ENCODE assay signal across 9 mouse cellular contexts in genomic region chr5:150196211-150196585, GRCm38 (mm10).
DNase-seq lines count a peak whose midpoint lies in the region; ATAC-seq lines count a peak whose summit lies in the region.
"Had no signal": no experiment of that assay in that cellular context is flagged by ENCODE, and none has a peak within 500 bp of the region (broad histone marks: within the 10 kb centered on the region; RNA-seq: fewer than 3 reads in every experiment).

No protein-coding gene starts in this region.

- H3K4me1 ChIP-seq in embryonic facial prominence, embryonic 13.5 days: peaks cover 22% of the 10 kb centered on the region
- peaks cover 28% of the 10 kb centered on the region for H3K4me1 ChIP-seq in heart, embryonic 13.5 days
- peaks cover 4% of the 10 kb centered on the region; the same call in 1 of the 2 replicates for H3K4me1 ChIP-seq in kidney, embryonic 14.5 days (ENCODE audit: control insufficient read depth, insufficient read depth, low read length)

- H3K9me3 ChIP-seq in embryonic facial prominence, embryonic 13.5 days: no peaks in the 10 kb centered on the region
- peaks cover under 1% of the 10 kb centered on the region; the same call in 1 of the 2 replicates for H3K9me3 ChIP-seq in heart, embryonic 13.5 days
- no peaks in the 10 kb centered on the region for H3K9me3 ChIP-seq in kidney, embryonic 14.5 days (ENCODE audit: control insufficient read depth, low read length)

- peaks cover 5% of the 10 kb centered on the region; the same call in 1 of the 2 replicates for H3K27me3 ChIP-seq in embryonic facial prominence, embryonic 13.5 days
- no peaks in the 10 kb centered on the region for H3K27me3 ChIP-seq in heart, embryonic 13.5 days (replicated peaks)
- no peaks in the 10 kb centered on the region for H3K27me3 ChIP-seq in kidney, embryonic 14.5 days (ENCODE audit: control insufficient read depth, insufficient read depth, low read length)
- H3K27me3 ChIP-seq: Patski had no signal

- peak overlapping the region; percentile 71 for H3K4me2 ChIP-seq in embryonic facial prominence, embryonic 13.5 days
- peak overlapping the region; percentile 74 for H3K4me2 ChIP-seq in heart, embryonic 13.5 days
- peak overlapping the region; percentile 59 for H3K4me2 ChIP-seq in kidney, embryonic 14.5 days (replicated peaks; ENCODE audit: low read depth, low read length)

- H3K9ac ChIP-seq in embryonic facial prominence, embryonic 13.5 days: 0 out of 2 replicates have a peak overlapping the region, but pooled peaks have one; percentile 49
- H3K9ac ChIP-seq in heart, embryonic 13.5 days: peak overlapping the region; percentile 79
- no peak overlapping the region for H3K9ac ChIP-seq in kidney, embryonic 14.5 days (ENCODE audit: low read depth, low read length)

- WGBS in embryonic facial prominence, embryonic 13.5 days: 2% methylated on average over 6 of the region's 6 CpGs
- 3% methylated on average over 6 of the region's 6 CpGs for WGBS in heart, embryonic 13.5 days
- 2% methylated on average over 6 of the region's 6 CpGs for WGBS in kidney, embryonic 14.5 days

- peak; percentile 21 to 25 for DNase-seq in layer of hippocampus, postnatal 10 days (ENCODE audit: low spot score in 2 of 2)
- no peak for DNase-seq in layer of hippocampus, adult 9-10 months (ENCODE audit: low spot score)
- DNase-seq in lung, postnatal 10 days: peak; percentile 66
- DNase-seq in retina, postnatal 1 day: peak; percentile 76
- DNase-seq in layer of hippocampus, adult 9-11 months: no peak

- peak overlapping the region; percentile 44 for H3K27ac ChIP-seq in embryonic facial prominence, embryonic 13.5 days
- peak overlapping the region; percentile 88 for H3K27ac ChIP-seq in heart, embryonic 13.5 days (replicated peaks)
- no peak overlapping the region for H3K27ac ChIP-seq in kidney, embryonic 14.5 days (ENCODE audit: low read depth, low read length)

- peak overlapping the region; percentile 42 for H3K4me3 ChIP-seq in embryonic facial prominence, embryonic 13.5 days
- H3K4me3 ChIP-seq in heart, embryonic 13.5 days: peak overlapping the region; percentile 51
- H3K4me3 ChIP-seq in kidney, embryonic 14.5 days (ENCODE audit: low read length): peak overlapping the region; percentile 40

- H3K36me3 ChIP-seq in embryonic facial prominence, embryonic 13.5 days: no peaks in the 10 kb centered on the region
- H3K36me3 ChIP-seq in heart, embryonic 13.5 days: no peaks in the 10 kb centered on the region
- no peaks in the 10 kb centered on the region for H3K36me3 ChIP-seq in kidney, embryonic 14.5 days (ENCODE audit: control insufficient read depth, insufficient read depth, low read length)

- no peak for ATAC-seq in embryonic facial prominence, embryonic 13.5 days (ENCODE audit: insufficient number of reproducible peaks, insufficient read depth, low FRiP score, low TSS enrichment, low read depth)
- ATAC-seq in heart, embryonic 13.5 days (ENCODE audit: extremely low read depth, insufficient number of reproducible peaks, low FRiP score, low TSS enrichment): peak; percentile 43; the same call in 1 of the 2 replicates
- ATAC-seq in kidney, embryonic 14.5 days (ENCODE audit: low FRiP score, low TSS enrichment): peak; percentile 87
- ATAC-seq: Patski had no signal

Comparison
In these comparisons a context has a peak if more than half of its experiments do, and no peak if none do; other contexts are left out.
1. DNase-seq: peak in layer of hippocampus, postnatal 10 days (2 of 2), lung, postnatal 10 days (single experiment) and retina, postnatal 1 day (single experiment); none in layer of hippocampus, adult 9-10 months (single experiment) and layer of hippocampus, adult 9-11 months (single experiment).
2. Peak in every context shown above with its lines, with median percentiles within 50 percentile points of each other: H3K4me2 ChIP-seq and H3K4me3 ChIP-seq.